Mouse (Mus musculus) testis, postnatal 10 days (tissue): Measurements from ENCODE around the gene S100a16.

Source experiments
- DNase-seq: peaks from one replicate; pipeline ENCODE4 v3.0.0; 2021; ENCODE audit warnings: low spot score

S100a16 gene

GRCm38 (mm10) chr3:90525421-90525820 lies 11.6 kb upstream of the S100a16 start:
- no peak for DNase-seq

GRCm38 (mm10) chr3:90526076-90526475 lies 11.0 kb upstream of the S100a16 start:
- DNase-seq, result no peak

- no peak for DNase-seq
Observed at GRCm38 (mm10) chr3:90526580-90526979, 10.5 kb upstream of the S100a16 start, which contains the start of gene S100a14. S100a14 (plus strand) TSS chr3:90526856.

DNA sequence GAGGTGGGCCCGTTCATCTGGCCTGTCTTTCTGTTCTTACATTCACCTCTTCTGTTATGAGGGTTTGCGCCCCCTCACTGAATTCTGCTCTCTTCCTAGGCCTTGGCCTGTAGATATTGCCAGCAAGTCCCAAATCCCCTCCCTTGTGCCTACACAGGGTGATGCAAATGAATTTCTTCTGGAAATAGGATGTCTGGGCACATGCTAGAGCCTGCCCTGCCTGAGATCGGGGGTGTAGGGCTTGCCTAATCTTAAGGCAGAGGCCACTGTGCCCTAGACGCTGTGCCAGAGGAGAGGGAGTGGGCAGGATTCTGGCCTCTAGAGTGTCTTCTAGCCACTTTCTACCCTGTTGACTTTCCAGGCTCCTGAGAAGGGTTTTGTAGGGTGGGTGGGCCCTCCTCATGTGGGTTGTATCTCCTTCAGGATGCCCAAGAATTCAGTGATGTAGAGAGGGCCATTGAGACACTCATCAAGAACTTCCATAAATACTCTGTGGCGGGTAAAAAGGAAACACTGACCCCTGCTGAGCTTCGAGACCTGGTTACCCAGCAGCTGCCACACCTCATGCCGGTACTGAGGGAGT lies 9.7 kb upstream of the S100a16 start:
- no peak for DNase-seq

DNA sequence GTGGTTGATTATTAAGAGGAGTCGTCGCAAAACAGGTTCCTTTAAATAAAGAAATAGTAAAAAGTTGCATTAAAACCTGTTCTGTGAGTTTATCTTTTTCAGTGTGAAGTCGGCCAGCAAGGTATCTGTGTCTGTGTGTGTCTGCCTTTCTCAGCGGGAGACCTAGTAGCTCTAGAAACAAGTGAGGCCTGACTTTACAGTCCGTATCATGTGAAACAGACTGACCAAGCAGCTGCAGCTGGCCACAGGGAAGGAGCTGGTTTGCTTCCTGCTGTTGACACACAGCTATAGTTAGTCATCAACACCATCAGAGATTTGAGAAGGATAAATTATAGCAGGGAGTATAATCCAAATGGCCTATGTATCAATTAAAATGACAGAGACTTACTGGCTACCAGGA lies 5.3 kb upstream of the S100a16 start:
- DNase-seq, result no peak

- DNase-seq, result no peak
Observed at GRCm38 (mm10) chr3:90535446-90535845, 1.6 kb upstream of the S100a16 start.

DNA sequence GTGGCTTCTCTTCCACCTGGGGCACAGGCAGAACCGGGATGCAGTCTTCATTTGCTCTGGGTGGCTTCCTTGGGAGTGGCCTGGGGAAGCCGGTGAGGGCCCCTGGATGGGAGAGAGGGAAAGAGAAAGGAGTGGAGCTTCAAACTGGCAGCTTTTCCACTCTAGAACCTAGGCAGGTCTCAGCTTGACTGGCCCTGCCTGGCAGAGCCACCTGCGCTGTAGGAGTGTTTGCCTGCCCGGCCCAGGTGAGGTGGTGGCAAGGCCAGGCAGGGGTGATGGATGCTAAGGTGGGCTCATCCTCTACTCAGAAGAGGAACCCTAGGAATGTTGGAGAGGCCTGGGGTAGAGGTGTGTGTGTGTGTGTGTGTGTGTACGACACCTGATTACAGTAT lies 847 bp downstream of the S100a16 start:
- DNase-seq, result no peak

- DNase-seq, result no peak
Observed at GRCm38 (mm10) chr3:90540904-90541303, 3.9 kb downstream of the S100a16 start.

GRCm38 (mm10) chr3:90549676-90550420 lies 12.8 kb downstream of the S100a16 start:
- no peak for DNase-seq

- no peak for DNase-seq
Observed at GRCm38 (mm10) chr3:90550421-90550790, 13.4 kb downstream of the S100a16 start.

GRCm38 (mm10) chr3:90552231-90552630 lies 15.2 kb downstream of the S100a16 start:
- no peak for DNase-seq

DNA sequence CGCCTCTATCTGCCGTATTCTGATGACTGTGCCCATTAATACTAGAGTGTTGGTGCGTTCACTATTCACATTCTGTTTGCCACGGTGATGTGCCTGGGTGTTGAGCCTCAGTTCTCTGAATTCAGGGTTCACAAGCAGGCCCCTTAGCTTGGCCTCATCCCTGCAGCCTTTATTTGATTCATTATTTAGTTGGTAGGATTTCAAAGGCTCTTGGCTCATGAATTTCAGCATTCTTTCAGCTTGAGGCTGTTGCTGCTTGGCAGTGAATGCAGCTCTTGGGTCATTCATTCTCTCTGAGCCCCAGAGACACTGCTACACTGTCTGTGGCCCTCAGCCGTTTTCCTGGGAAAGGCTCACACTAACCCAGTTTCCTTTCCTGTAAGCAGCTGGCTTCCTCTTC lies 18.9 kb downstream of the S100a16 start:
- DNase-seq, result no peak

DNA sequence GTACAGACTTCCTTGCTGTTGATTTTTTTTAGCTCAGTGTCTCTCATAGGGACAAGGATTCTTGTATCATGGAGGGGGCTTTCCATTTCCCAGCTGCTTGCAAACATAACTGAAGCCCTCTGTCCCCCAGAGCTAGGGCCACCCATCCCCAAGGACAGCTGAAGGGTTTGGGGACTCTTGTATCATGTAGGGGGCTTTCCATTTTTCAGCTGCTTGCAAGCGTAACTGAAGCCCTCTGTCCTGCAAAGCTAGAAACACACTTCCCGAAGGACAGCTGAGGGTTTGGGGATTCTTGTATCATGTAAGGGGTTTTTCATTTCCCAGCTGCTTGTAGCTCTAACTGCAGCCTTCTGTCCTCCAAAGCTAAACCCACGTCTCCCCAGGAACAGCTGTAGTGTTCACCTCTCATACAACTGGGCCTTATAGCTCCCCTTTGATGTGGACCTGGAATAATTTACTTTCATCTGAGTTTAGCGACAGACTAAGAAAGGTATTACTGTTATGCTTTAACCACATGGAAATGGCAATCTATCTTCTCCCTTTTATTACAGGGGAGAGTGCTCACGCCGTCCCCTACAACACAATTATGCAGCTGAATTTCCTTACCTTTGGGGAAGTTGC lies 23.1 kb downstream of the S100a16 start, which contains the start of gene S100a3:
Gene S100a3, plus strand, starts transcription at position 571 of the 621 bp plus-strand sequence.
- no peak for DNase-seq

GRCm38 (mm10) chr3:90574691-90575090 lies 37.6 kb downstream of the S100a16 start:
- DNase-seq, result no peak

DNA sequence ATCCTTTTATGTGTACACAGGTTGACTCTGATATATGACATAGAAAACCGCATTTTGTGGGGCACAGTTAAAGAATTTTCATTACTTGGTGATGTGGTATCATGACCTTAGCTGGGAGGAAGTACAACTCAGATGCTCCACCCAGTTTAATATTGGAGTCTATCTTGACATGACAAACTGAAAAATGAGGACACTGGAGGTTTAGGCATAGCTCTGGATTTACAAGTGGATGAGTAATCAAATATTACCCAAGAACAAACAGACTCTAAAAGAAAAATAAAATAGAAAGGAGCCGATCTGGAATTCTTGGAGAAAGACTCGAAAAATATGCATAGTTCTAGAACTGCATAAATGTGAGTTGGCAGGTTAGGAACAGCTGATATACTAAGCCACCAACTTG lies 38.3 kb downstream of the S100a16 start:
- no peak for DNase-seq

- DNase-seq, result no peak
Observed at GRCm38 (mm10) chr3:90576351-90577001, 39.4 kb downstream of the S100a16 start.

DNA sequence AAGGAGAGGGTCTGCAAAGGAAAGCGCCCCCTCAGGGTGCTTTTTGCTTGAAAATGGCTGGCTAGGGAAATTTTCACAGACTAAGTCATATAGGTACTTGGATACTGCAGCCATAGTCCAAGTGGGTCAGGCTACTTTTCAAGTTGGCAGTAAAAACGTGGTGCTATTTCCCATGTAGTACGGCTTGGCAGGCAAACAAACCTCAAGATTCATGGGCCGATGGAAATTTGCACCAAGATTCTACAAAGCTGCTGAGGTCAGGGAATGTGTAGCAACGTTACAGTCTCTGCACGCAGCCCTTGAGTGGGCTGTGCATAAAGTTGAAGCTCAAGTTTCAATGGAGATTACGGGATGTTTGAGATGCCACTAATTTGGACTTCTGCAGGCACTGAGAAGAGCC lies 42.4 kb downstream of the S100a16 start:
- DNase-seq, result no peak

DNA sequence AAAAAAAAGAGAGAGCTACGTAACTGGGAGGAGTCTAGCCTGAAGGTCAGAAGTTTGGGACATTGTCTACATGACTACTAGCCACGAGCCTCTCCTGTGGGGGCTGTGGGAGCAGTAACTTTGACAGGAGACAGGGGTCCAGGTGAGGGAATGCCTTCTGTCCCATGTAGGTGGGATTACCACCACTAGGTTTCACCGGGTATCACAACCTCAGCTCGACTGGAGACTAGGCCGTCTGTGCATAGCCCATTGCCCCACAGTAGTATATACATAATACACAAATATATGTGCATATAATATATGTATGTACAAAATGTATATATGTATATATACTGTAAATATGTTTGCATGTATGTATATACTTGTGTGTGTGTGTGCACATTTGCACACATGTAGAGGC lies 44.1 kb downstream of the S100a16 start:
- no peak for DNase-seq

DNA sequence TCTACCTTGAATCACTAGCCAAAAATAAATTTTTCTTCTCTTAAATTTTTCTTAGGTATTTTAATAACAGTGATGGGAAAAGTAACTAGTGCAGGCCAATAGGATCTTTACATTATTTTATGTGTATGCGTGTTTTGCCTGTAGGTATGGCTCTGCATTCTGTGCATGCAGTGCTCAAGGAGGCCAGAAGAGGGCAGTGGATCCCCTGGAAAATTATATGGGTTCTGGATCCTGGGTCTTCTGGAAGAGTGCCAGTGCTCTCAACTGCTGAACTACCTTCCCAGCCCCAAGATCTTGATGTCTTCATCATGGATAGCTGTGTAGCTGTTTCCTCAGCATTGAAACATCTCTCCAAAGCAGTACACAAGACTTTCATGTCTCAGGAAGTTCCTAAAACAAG lies 45.1 kb downstream of the S100a16 start:
- DNase-seq, result no peak

DNA sequence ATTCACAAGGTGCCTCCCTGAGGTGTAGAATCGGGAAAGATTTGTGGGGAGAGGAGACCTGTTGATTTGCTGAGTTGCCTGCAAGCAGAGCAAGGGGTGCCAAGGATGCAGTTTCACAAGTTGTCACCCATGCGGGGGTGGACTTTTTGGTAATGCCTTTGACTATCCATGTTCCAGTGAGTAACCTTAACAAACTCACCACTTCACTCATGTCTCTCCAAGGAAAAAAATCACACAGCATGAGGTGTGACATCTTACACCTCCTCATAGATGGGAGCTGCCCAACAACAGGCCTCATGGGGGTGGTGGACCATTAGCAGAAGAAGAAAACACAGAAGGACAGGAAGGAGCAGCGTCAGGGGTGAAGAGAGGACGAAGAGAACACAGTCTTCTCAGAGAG lies 45.5 kb downstream of the S100a16 start:
- DNase-seq, result no peak

- no peak for DNase-seq
Observed at GRCm38 (mm10) chr3:90583893-90584292, 46.8 kb downstream of the S100a16 start.

DNA sequence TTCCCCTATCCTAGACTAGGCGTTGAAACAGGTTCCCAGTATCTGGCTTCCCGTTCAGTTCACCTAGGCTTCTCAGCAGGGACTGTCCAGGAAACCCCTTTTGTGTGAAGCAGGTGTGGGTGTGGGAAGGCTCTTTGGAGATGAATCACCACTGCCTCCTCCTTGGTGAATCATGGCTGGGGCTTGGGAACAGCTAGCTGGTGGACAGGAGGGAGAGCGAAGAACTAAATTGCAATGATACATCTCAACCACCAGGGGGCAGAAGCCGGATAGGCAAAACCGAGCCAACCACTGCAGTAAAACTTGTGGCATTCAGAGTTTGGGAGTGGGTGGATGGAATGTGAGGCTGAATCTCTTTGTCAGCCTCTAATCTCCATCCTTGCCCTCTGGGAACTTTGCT lies 48.5 kb downstream of the S100a16 start:
- DNase-seq, result peak; percentile 65
